Mouse (Mus musculus) layer of hippocampus, adult 2 months (tissue): ENCODE results near the gene Tomt. TPM values are rescaled to one million over a fixed set of nuclear protein-coding genes. Genes with fewer than 3 reads are reported as not detected.

Experiments used
- DNase-seq, 2 experiments: peaks; one replicate each; pipeline ENCODE4 v3.0.0; 2022; ENCODE audit warnings: low spot score in 2 of 2
- H3K27ac ChIP-seq: fragments of 200-600 bp; 2 replicates; pipeline ENCODE4 v1.8.1; 2022
- H3K4me3 ChIP-seq: fragments of 200-600 bp; 2 replicates; pipeline ENCODE4 v1.8.1; 2022; ENCODE audit warnings: mild to moderate bottlenecking
- CTCF ChIP-seq: fragments of 200-600 bp; conservative IDR thresholded peaks from 2 replicates; pipeline ENCODE4 v1.8.1; 2022; ENCODE audit warnings: antibody characterized with exemption, mild to moderate bottlenecking, moderate library complexity
- total RNA-seq, 2 experiments: library from RNA; stranded (reverse); gene quantifications; 2 replicates each; pipeline ENCODE4 v1.2.3; 2021

Tomt gene
- total RNA-seq, 2 experiments from 2014 or later: 0.20 TPM; not detected in 1

DNA sequence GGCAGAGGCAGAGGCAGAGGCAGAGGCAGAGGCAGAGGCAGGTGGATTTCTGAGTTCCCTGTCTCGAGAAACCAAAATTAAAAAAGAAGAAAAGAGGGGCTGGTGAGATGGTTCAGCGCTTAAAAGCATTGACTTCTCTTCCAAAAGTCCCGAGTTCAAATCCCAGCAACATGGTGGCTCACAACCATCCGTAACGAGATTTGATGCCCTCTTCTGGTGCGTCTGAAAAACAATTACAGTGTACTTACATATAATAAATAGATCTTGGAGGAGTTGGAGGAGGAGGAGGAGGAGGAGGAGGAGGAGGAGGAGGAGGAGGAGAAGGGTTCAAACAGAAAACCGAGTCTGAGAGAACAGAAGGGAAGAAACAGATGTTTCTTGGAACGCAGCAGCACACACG is 10.5 kb downstream of the Tomt start:
- peak; percentile 34; the same call in 1 of the 2 replicates for TF ChIP-seq CTCF
- no peak for DNase-seq
- Histone ChIP-seq H3K4me3 (peak overlapping the region; percentile 73), H3K27ac (peak overlapping the region; percentile 87)

DNA sequence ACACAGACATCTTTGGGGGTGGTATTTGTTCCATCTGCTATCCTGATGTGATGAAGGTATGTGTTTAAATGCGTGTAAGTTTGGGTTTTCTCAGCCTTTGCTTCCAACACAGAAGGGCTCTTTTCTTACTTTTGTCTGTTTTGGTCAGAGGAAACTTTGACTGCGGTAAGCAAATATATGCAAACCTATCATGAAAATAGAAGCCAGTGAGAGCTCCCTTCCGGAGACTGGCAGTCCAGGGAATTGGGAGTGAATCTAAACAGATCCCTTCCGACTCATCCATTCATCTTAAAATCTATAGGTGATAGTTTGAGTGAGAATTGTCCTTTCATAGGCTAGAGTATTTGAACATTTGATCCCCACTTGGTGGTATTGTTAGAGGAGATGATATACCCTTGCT is 17.7 kb downstream of the Tomt start:
- DNase-seq: no peak
- Histone ChIP-seq H3K4me3 (no peak overlapping the region), H3K27ac (no peak overlapping the region)
- TF ChIP-seq CTCF: no peak

GRCm38 (mm10) chr7:101886274-101886673 is 19.9 kb downstream of the Tomt start:
- no peak for TF ChIP-seq CTCF
- no peak overlapping the region for H3K27ac ChIP-seq
- no peak overlapping the region for H3K4me3 ChIP-seq
- DNase-seq: no peak

DNA sequence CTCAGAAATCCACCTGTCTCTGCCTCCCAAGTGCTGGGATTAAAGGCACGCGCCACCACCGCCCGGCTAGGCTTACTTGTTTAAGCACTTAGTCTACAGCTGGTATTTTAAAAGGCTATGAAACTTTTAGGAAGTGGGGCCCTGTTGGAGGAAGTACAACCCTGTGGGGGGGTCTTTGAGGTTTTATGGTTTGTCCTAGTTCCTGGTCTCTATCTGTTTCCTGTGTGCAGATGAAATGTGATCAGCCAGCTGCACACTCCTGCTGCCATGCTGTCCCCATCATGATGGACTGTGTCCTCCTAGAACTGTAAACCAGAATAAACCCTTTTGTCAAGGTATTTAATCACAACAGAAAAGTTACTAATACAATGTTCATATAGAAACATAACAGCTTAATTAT is 22.0 kb downstream of the Tomt start:
- DNase-seq: no peak
- Histone ChIP-seq H3K4me3 (no peak overlapping the region), H3K27ac (no peak overlapping the region)
- TF ChIP-seq CTCF: no peak

DNA sequence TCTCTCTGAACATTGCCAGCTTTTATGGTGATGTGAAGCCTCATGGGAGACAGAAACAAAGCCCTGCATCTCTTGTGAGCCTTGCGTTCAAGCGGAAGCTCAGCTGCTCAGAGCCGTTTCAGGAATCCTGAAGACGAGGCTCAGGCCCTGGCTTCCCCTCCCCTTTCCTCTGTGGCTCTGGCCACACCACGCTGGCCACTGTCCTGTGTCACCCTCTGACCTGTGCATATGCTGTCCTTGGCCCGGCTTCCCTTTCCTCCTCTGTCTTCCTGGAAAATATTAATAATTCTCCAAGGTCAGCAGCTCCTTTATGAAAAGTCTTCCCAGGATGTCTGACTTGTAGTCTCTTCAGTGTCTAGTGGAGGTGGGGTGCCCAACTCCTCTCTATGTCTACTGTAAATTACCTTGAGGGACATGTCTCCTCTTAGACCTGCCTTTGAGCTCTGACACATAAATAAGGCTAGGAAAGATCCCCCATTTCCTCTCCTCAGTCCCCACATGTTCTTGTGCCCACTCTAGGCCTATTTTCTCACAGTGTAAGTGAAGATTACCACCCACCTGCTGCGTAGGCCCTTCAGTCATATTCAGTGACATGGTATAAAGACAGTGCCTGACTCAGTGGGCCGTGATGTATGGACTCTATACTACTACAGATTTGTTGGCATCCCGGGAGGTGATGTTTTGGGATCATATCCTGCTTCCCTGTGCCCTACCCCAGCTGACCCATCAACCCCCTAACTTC is 23.6 kb downstream of the Tomt start:
- no peak for TF ChIP-seq CTCF
- DNase-seq: no peak

DNA sequence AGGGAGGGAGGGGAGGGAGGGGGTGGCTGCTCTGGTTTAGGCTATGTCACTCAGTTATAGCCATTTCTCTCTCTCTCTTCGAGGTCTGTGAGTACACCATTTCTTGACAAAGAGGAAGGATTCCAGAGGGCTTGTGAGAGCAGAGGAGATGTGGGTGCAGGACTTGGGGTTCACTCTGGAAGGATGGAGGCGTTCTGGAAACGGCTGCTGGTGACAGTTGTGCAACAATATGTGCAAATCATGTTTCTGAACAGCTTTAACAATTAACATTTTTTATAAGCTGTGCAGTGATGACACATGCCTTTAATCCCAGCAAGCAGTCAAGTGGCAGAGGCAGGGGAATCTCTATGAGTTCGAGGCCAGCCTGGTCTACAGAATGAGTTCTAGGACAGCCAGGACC is 25.3 kb downstream of the Tomt start:
- no peak overlapping the region for H3K4me3 ChIP-seq
- DNase-seq: peak; percentile 48 to 56
- no peak for TF ChIP-seq CTCF
- no peak overlapping the region; the same call in 1 of the 2 replicates for H3K27ac ChIP-seq

More for the DNA sequence above, 23.6 kb downstream of the Tomt start:
- Histone ChIP-seq H3K4me3 (no peak overlapping the region), H3K27ac (no peak overlapping the region)

- Histone ChIP-seq H3K27ac (no peak overlapping the region), H3K4me3 (no peak overlapping the region)
- DNase-seq: no peak
- TF ChIP-seq CTCF: no peak
Measured at GRCm38 (mm10) chr7:101875978-101876377, 30.2 kb downstream of the Tomt start.

DNA sequence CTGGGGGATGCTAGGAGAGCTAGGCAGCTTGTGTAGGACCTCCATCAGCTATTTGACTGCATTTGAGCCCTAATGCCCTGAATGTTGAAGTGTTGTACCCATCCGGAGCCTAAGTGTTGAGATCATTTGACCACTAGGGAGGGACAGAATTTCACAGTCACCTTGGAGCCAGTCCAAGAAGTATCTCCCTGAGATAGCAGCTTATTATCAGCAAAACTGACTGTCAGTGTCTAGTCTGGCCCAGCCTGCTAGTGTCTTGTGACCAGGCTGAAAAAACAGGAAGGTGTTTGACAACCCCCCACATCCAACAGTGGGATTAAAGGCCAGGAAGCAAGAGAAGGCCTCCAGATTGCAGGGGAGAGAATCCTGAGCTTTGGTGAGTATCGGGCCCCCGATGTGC is 34.9 kb downstream of the Tomt start:
- DNase-seq: no peak
- no peak for TF ChIP-seq CTCF
- Histone ChIP-seq H3K4me3 (no peak overlapping the region), H3K27ac (no peak overlapping the region)

GRCm38 (mm10) chr7:101870629-101871028 is 35.5 kb downstream of the Tomt start, which contains the start of gene Folr1:
Gene Folr1 (minus strand): TSS chr7:101870788.
- TF ChIP-seq CTCF: no peak
- Histone ChIP-seq H3K4me3 (no peak within 1 kb of the TSS), H3K27ac (no peak within 1 kb of the TSS)
- DNase-seq: no peak

DNA sequence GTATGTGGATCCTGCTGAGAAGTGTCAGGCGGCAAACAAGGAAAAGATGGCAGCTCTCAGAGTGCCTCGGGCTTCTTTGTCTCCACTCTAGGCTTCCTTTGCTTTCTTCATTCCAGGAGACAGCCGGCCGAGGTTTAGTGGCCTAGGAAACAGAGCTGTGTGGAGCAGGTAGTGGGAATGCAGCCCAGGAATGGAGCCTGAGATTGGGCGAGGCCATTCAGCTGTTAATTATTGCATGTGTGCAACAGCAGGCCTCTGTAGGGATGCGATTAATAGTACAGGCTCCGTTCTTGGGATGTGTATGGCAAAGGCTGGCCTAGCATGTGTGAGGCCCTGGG is 37.0 kb downstream of the Tomt start:
- no peak for DNase-seq
- no peak for TF ChIP-seq CTCF
- Histone ChIP-seq H3K27ac (no peak overlapping the region), H3K4me3 (no peak overlapping the region)

DNA sequence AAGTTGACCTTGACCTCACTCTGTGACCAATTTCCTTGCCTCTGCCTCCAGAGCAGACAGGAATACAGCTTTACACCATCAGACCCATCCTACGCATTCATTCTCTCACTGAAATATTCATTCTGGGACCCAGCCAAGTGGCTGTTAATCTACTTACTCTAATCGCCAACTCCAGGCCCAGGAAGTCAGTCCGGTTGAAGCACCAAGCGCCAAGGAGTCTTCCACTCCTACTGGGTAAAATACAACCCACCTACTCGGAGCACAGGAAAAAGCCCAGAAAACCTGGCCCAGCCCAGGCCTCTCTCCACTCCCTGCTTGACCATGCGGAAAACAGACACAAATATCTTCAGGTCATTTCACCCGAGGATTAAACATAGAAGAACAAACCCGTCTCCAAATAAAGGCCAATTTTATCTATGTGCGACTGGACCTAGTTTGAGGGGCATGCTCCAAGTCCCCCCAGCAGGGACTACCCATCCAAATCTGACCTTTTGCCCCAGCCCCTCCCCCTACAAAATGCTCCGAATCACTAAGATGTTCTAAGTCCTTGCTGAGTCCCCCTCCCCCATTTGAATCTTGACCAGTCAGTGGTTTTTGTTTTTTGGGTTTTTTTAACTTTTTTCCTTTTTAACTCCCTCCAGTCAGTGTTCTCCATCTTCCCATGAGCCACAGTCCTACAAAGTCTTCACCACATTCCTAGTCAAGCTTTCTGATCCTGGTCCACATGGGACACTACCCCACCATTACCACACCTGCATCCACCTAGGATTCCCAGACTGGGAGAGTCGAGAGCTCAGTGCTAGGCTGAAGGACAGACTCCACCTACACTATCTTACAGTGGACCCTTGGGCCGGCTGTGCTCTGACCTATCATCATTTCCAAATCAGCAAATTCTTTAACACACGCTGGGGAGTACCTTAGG is 37.7 kb downstream of the Tomt start:
- no peak overlapping the region for H3K4me3 ChIP-seq
- no peak overlapping the region for H3K27ac ChIP-seq
- TF ChIP-seq CTCF: no peak
- DNase-seq: no peak

- no peak for TF ChIP-seq CTCF
Measured at GRCm38 (mm10) chr7:101867482-101867881, 38.7 kb downstream of the Tomt start.

DNA sequence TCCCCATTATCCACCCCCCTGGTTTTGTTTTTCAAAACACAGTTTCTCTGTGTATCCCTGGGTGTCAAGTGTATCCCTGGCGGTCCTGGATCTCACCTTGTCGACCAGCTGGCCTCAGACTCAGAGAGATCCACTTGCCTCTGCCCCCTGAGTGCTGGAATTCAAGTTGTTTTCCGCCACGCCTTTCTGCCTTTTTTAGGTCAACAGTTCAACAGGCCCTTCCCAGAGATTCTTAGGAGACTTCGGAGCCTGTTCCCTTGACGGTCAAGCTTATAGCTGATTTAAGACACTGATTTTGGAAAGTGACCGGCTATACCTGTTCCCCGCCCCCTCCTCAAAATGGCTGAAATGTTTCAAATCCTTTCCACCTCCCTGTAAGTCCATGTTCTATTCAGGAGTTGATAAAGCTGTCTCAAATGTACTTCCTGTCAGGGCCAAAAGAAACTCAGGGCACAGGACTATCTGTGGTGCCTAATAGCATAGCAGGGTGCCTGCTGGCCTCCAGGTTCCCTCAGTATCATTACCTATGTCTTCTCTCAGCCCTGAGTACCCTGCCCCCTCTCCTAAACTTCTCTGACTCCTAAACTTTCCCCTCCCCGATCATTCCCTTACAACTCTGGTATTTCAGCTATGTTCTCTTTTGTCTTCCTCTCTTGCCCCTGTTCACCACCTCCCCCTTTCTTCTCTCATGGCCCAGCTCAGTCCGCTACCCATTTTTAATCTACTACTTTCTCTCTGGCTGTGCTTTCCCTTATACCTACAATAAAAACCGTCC is 39.5 kb downstream of the Tomt start:
- H3K27ac ChIP-seq: no peak overlapping the region
- no peak overlapping the region for H3K4me3 ChIP-seq
- TF ChIP-seq CTCF: no peak
- no peak for DNase-seq

More at GRCm38 (mm10) chr7:101867482-101867881, 38.7 kb downstream of the Tomt start:
- Histone ChIP-seq H3K4me3 (no peak overlapping the region), H3K27ac (no peak overlapping the region)
- DNase-seq: no peak
